Mouse (Mus musculus) v-Abl transformed pro-B cells (cell line): ENCODE data around the gene Mxd1.

Source experiments
- in situ Hi-C, 2 experiments: fragments of 400-800 bp; cut with MboI; formaldehyde crosslinking; loops; one replicate each; pipeline ENCODE4 v1.15.1; 2025; ENCODE audit not compliant: unreplicated experiment in 2 of 2

The Mxd1 gene

DNA sequence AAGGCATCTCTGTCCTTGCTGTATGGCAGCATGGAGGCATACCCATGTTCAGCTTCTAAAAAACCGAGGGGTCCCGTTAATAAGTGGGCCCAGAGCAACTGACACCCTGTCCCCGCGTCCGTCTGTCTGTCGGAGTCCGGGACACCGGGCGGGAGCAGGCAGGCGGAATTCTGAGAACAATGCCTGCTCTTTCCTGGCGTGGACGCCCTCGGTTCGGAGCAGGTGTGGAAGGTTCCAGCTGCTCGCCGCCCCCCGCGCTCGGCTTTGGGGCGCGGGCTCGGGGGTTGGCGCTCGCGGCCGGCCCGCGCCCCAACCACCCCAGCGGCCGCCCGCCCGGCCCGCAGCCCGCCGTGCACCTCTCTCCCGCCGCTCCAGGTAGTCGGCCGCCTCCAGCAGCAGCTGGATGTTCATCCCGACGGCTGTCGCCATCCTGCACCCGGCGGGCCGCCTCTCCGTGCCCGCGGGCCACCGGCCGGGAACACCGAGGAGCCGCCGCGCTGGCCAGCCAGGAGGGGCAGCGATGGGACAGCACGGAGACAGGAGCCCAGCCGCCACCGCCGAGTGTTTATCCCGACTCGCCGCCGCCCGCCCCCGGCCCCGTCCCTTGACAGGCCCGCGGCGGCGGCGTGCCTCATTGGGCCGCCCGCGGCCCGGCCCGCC is at the start of gene Mxd1:
Gene Mxd1 (minus strand): TSS at position 582 of the 660 bp plus-strand sequence.
- in situ Hi-C loops, result no loop called here

- in situ Hi-C loops, result no loop called here
These were observed 39.3 kb upstream of the Mxd1 start for GRCm38 (mm10) chr6:86708072-86708774.

- in situ Hi-C loops, result no loop called here
These were observed 33.6 kb upstream of the Mxd1 start for GRCm38 (mm10) chr6:86702577-86702976.

- in situ Hi-C loops, result loop anchor here in 1 of 2 experiments (25.0 kb wide), 2 partner anchors 561 to 736 kb away; partner anchors contain the start of gene Dusp11
These were observed 28.9 kb upstream of the Mxd1 start for GRCm38 (mm10) chr6:86697903-86698302.

DNA sequence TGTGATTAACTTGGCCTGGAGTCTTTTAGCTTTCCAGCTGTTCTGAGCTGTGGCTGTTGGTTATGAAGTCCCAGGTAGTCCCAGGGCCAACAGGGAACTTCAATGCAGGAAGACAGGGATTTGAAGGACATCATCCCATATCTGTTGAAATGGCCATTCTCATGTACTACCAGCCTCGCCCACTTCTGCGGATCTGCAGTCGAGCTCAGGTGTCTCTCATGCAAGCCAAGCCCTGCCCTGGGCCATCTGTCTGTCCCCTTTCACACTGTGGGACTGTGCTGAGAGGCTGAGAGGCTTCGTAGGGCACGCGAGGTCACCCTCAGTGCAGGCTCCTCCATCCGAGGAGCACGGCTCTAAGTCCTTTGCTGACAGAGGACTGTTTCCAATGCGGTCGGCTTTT is 27.3 kb upstream of the Mxd1 start:
- in situ Hi-C loops, result loop anchor here in 1 of 2 experiments (25.0 kb wide), 2 partner anchors 559 to 734 kb away; partner anchors contain the start of gene Dusp11

DNA sequence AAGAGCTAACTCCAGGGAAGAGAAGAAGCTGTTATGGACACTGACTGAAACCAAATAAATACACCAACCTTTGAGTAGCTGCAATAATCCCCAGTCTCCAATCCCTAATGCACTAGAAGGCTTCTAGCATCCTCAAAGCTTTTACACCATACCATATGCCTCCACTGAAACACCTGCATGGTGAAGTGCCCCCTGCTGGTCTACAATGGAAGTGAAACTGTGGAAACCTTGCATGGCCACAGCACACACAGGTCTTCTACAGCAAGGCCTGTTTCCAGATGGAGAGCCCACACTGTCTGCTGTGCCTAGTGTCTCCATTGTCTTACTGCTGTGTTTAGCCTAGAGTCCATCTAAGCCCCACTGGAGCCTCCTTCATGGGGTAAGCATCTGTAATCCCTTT is 25.5 kb upstream of the Mxd1 start:
- in situ Hi-C loops, result loop anchor here in 1 of 2 experiments (25.0 kb wide), 2 partner anchors 557 to 732 kb away; partner anchors contain the start of gene Dusp11

GRCm38 (mm10) chr6:86689671-86690070 is 20.7 kb upstream of the Mxd1 start:
- in situ Hi-C loops, result loop anchor here in 1 of 2 experiments (25.0 kb wide), 2 partner anchors 552 to 727 kb away; partner anchors contain the start of gene Dusp11

- in situ Hi-C loops, result loop anchor here in 1 of 2 experiments (25.0 kb wide), 2 partner anchors 550 to 725 kb away; partner anchors contain the start of gene Dusp11
These were observed 18.0 kb upstream of the Mxd1 start for GRCm38 (mm10) chr6:86686971-86687370.

GRCm38 (mm10) chr6:86684655-86685011 is 15.7 kb upstream of the Mxd1 start:
- in situ Hi-C loops, result loop anchor here in 1 of 2 experiments (25.0 kb wide), 2 partner anchors 547 to 722 kb away; partner anchors contain the start of gene Dusp11

GRCm38 (mm10) chr6:86683872-86684654 is 15.1 kb upstream of the Mxd1 start, which contains the start of gene Snrnp27:
Snrnp27 (minus strand) TSS chr6:86684522.
- in situ Hi-C loops, result loop anchor here in 1 of 2 experiments (25.0 kb wide), 2 partner anchors 547 to 722 kb away; partner anchors contain the start of gene Dusp11

DNA sequence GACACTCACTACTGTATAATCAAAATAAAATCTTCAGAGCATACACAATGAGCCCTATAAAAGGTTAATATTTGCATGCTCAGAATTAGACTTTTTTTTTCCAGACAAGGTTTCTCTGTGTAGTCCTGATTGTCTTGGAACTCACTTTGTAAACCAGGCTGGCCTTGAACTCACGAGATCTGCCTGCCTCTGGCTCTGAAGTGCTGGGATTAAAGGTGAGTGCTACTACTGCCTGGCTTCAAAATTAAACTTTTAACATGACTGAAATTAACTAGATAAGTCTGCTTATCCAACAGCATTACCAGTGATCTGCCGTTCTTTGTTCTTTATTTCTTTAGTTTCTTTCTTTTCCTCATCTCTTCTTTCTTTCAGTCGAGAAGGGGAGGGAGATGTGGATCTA is 12.3 kb upstream of the Mxd1 start:
- in situ Hi-C loops, result loop anchor here in 1 of 2 experiments (25.0 kb wide), 2 partner anchors 544 to 719 kb away; partner anchors contain the start of gene Dusp11

GRCm38 (mm10) chr6:86678341-86678740 is 9.4 kb upstream of the Mxd1 start:
- in situ Hi-C loops, result loop anchor here (10.0 to 25.0 kb wide), 4 partner anchors 204 to 716 kb away; partner anchors contain the start of gene Dusp11 (in 1 of the 2)

GRCm38 (mm10) chr6:86670873-86671272 is 1.9 kb upstream of the Mxd1 start:
- in situ Hi-C loops, result loop anchor here (5.0 to 10.0 kb wide), 5 partner anchors 124 to 234 kb away; partner anchors contain the start of gene C87436 (in 1 of the 2)

GRCm38 (mm10) chr6:86669240-86669727 is 323 bp upstream of the Mxd1 start:
- in situ Hi-C loops, result no loop called here

- in situ Hi-C loops, result no loop called here
These were observed 1.9 kb downstream of the Mxd1 start for GRCm38 (mm10) chr6:86667061-86667460.

DNA sequence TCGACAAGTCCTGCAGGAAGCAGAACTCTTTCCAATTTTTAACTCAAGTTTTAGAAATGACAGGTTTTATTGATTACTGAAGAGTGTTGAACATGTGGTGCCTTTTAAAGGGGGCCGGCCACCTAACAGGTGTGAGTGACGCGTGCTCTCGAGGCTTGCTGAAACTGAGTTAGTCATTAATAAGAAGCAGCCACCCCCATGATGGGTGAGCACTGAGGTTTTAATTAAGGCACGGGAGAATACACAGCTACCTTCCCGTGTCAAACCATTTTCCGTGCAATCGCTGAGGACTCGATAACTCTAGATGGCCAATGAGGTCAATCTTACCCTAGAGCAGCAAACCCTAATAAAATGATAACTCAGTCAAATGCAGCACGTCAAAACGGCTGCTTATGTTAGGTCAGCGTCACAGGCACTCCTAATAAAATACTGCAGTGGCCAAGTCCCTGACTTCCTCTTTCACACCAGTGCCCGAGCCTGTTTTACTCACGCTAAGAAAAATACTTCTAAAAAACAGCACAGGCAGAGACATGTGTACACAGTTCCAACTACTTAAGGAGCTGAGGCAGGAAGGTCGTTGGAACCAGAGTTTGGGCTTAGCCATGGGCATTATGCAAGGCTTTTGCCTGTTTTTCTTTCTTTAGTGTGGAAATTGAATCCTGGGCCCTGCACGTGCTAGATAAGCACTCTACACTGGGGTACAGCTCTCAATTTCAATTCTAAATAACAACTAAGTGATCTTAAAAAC is 3.2 kb downstream of the Mxd1 start:
- in situ Hi-C loops, result no loop called here

DNA sequence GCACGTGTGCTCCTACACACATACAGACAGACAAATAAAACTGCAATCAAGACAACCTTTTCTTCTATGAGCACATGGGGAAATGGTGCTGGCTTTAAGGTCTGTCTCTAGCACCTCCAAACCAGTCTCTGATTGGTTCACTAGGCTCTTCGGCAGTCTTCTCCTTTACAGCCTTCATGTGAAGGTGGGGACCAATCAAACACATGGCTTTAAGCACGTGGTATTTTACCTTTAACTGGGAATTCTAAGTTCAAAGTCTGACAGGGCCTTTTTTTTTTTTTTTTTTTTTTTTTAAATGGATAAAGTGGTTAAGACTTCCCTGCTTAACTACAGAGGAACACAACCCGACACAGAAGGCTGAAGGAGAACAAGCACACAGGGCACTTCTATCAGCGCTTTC is 3.9 kb downstream of the Mxd1 start:
- in situ Hi-C loops, result no loop called here

GRCm38 (mm10) chr6:86660161-86660877 is 8.6 kb downstream of the Mxd1 start:
- in situ Hi-C loops, result no loop called here

DNA sequence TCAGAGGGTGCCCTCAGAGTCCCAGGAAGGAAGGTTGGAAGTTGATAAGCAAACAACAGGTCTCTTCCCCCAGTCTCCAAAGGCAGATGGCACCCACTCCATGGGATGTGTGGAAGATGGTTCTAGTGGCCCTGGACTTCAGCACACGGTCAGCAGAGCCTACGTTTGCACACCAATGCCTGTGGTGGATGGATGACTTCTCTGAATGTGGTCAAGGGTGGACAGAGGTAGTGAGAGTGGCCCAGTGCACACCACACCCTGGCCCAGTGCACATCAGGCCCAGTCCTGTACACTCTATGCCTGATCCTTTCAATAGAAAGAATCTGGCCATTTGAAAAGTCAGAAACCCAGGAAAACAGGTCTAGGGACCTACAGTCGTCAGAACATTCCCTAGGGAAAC is 10.5 kb downstream of the Mxd1 start:
- in situ Hi-C loops, result loop anchor here in 1 of 2 experiments (10.0 kb wide), 1 partner anchor 54 kb away; no protein-coding TSS in a partner anchor
